Mouse (Mus musculus): ENCODE results near the gene Gtf3c5.

GRCm38 (mm10) chr2:28607341-28608165, 24.0 kb upstream of the Gtf3c5 start:
- TF ChIP-seq NRF1 (IDR thresholded peaks at IDR 0.05; ENCODE audit: insufficient read depth, low read depth, low read length, poor library complexity, severe bottlenecking) (no peak), CTCF (IDR thresholded peaks at IDR 0.05 in 2 of 3, conservative IDR thresholded peaks at IDR 0.05 in 1 of 3; ENCODE audit: control insufficient read depth in 1 of 3, insufficient read depth in 1 of 3, low read depth in 2 of 3, low read length in 3 of 3, poor library complexity in 1 of 3, severe bottlenecking in 1 of 3) (no peak), USF1 (IDR thresholded peaks at IDR 0.05; ENCODE audit: low read depth, low read length) (no peak), POLR2A (IDR thresholded peaks at IDR 0.05; ENCODE audit: control insufficient read depth in 1 of 2, insufficient read depth in 1 of 2, low read depth in 1 of 2, low read length in 2 of 2, poor library complexity in 1 of 2) (0 out of 4 replicates have a peak, but pooled peaks of 1 of the 2 experiments have one; percentile 23), BHLHE40 (IDR thresholded peaks at IDR 0.05; ENCODE audit: borderline replicate concordance, low read depth, low read length) (no peak), MAX (IDR thresholded peaks at IDR 0.05; ENCODE audit: low read length) (no peak), MXI1 (IDR thresholded peaks at IDR 0.05; ENCODE audit: low read depth, low read length) (0 out of 2 replicates have a peak, but pooled peaks have one; percentile 7), MEF2A (IDR thresholded peaks at IDR 0.05; ENCODE audit: extremely low read depth, insufficient replicate concordance, low read depth, low read length, poor library complexity, severe bottlenecking) (no peak), NELFE (IDR thresholded peaks at IDR 0.05; ENCODE audit: low read depth, low read length) (peak; percentile 29; the same call in 1 of the 2 replicates), EP300 (IDR thresholded peaks at IDR 0.05; ENCODE audit: low read depth in 1 of 2, low read length in 2 of 2) (no peak), CHD2 (IDR thresholded peaks at IDR 0.05; ENCODE audit: low read length) (no peak), TAL1 (IDR thresholded peaks at IDR 0.05; ENCODE audit: low read length) (no peak)

Measured in MEL (cell line).